Mouse (Mus musculus) common myeloid progenitor, adult 5-6 weeks (primary cell): Measurements from ENCODE around the gene Hsd17b6. TPM values are rescaled to one million over a fixed set of nuclear protein-coding genes. Genes with fewer than 3 reads are reported as not detected.
A peak's percentile ranks its signal among the peaks of the same experiment; 100 is the strongest.

ENCODE experiments used
- ATAC-seq: replicated peaks from 2 replicates; pipeline ENCODE4 v1.8.0; 2016; ENCODE audit warnings: low read depth, mild to moderate bottlenecking, moderate TSS enrichment, inconsistent platforms; ENCODE audit not compliant: poor library complexity, severe bottlenecking
- total RNA-seq: library from RNA; stranded (forward); fragments of 200-1000, 187-1606 nt; gene quantifications from 2 replicates; pipeline ENCODE4 v1.2.3, GENCODE M21; 2017

Gene Hsd17b6
- total RNA-seq, 1 experiment from 2014 or later, result not detected

- ATAC-seq, result no peak
These were observed 57.7 kb downstream of the Hsd17b6 start for GRCm38 (mm10) chr10:127949596-127950130.

- ATAC-seq, result peak; percentile 100
These were observed 61.9 kb downstream of the Hsd17b6 start for GRCm38 (mm10) chr10:127945432-127946064.

Other genes with a start within 250 kb of the Hsd17b6 start
- not detected in 2 replicates for gene Rdh1, start 247.9 kb downstream of the Hsd17b6 start, total RNA-seq
- not detected in 2 replicates for gene Rdh16f1, start 247.8 kb downstream of the Hsd17b6 start, total RNA-seq
- gene Rdh9, start 231.2 kb downstream of the Hsd17b6 start, total RNA-seq, result not detected in 2 replicates
- not detected in 2 replicates for gene Rdh16, start 206.5 kb downstream of the Hsd17b6 start, total RNA-seq
- not detected in 2 replicates for gene Rdh19, start 157.7 kb downstream of the Hsd17b6 start, total RNA-seq
- gene Rdh16f2, start 141.1 kb downstream of the Hsd17b6 start, total RNA-seq, result not detected in 2 replicates
- not detected in 2 replicates for gene Rdh7, start 118.8 kb downstream of the Hsd17b6 start, total RNA-seq
- gene Sdr9c7, start 109.1 kb downstream of the Hsd17b6 start, total RNA-seq, result not detected in 2 replicates
- 97.8 and 136 TPM in 2 replicates for gene Prim1, start 7.6 kb upstream of the Hsd17b6 start, total RNA-seq
- 2,465 and 2,478 TPM in 2 replicates for gene Naca, start 28.0 kb upstream of the Hsd17b6 start, total RNA-seq
- gene Ptges3, start 51.3 kb upstream of the Hsd17b6 start, total RNA-seq, result 326 and 357 TPM in 2 replicates
- gene Atp5b, start 75.7 kb upstream of the Hsd17b6 start, total RNA-seq, result 2,255 and 2,427 TPM in 2 replicates
- gene Baz2a, start 84.0 kb upstream of the Hsd17b6 start, total RNA-seq, result 14.4 and 23.1 TPM in 2 replicates
- 4.7 and 8.7 TPM in 2 replicates for gene Rbms2, start 172.7 kb upstream of the Hsd17b6 start, total RNA-seq
- 4.3 and 5.8 TPM in 2 replicates for gene Gls2, start 186.8 kb upstream of the Hsd17b6 start, total RNA-seq
- 18.1 and 24.8 TPM in 2 replicates for gene Spryd4, start 204.2 kb upstream of the Hsd17b6 start, total RNA-seq
- 1.2 TPM in 1 of 2 replicates, not detected in the other for gene Mip, start 218.2 kb upstream of the Hsd17b6 start, total RNA-seq
- 98.6 and 102 TPM in 2 replicates for gene Timeless, start 224.5 kb upstream of the Hsd17b6 start, total RNA-seq
- gene Apon, start 246.5 kb upstream of the Hsd17b6 start, total RNA-seq, result 0.46 TPM in 1 of 2 replicates, not detected in the other